ENCODE assay signal across 8 mouse cellular contexts in genomic region chr9:57561711-57562099, GRCm38 (mm10). TPM values are rescaled to one million over a fixed set of nuclear protein-coding genes. Genes with fewer than 3 reads are reported as not detected.
DNase-seq lines count a peak whose midpoint lies in the region; ATAC-seq lines count a peak whose summit lies in the region.

No protein-coding gene starts in this region.

- H3K4me3 ChIP-seq in heart, embryonic 11.5 days (ENCODE audit: low read depth, low read length), result peak overlapping the region; percentile 79
- H3K4me3 ChIP-seq in embryonic facial prominence, embryonic 10.5 days, result peak overlapping the region; percentile 69
- H3K4me3 ChIP-seq in intestine, embryonic 16.5 days (ENCODE audit: low read length), result peak overlapping the region; percentile 55

- H3K4me2 ChIP-seq in heart, embryonic 11.5 days, result peak overlapping the region; percentile 89
- peak overlapping the region; percentile 64 for H3K4me2 ChIP-seq in intestine, embryonic 16.5 days (ENCODE audit: low read depth, low read length)

- peaks cover 25% of the 10 kb centered on the region for H3K4me1 ChIP-seq in heart, embryonic 11.5 days (ENCODE audit: control insufficient read depth, insufficient read depth, low read length)
- H3K4me1 ChIP-seq in embryonic facial prominence, embryonic 10.5 days, result peaks cover 37% of the 10 kb centered on the region
- H3K4me1 ChIP-seq in intestine, embryonic 16.5 days (ENCODE audit: control insufficient read depth, insufficient read depth, low read length), result peaks cover 44% of the 10 kb centered on the region

- WGBS in heart, embryonic 11.5 days (ENCODE audit: insufficient replicate concordance), result 78% methylated on average over 13 of the region's 13 CpGs
- 78% methylated on average over 13 of the region's 13 CpGs for WGBS in embryonic facial prominence, embryonic 10.5 days
- 68% methylated on average over 13 of the region's 13 CpGs for WGBS in intestine, embryonic 16.5 days

- no peaks in the 10 kb centered on the region for H3K9me3 ChIP-seq in heart, embryonic 11.5 days (replicated peaks; ENCODE audit: control insufficient read depth, low read length)
- no peaks in the 10 kb centered on the region for H3K9me3 ChIP-seq in embryonic facial prominence, embryonic 10.5 days
- H3K9me3 ChIP-seq in intestine, embryonic 16.5 days (ENCODE audit: control insufficient read depth, low read length), result no peaks in the 10 kb centered on the region

- no peaks in the 10 kb centered on the region for H3K27me3 ChIP-seq in heart, embryonic 11.5 days (ENCODE audit: control insufficient read depth, insufficient read depth, low read length)
- H3K27me3 ChIP-seq in embryonic facial prominence, embryonic 10.5 days (replicated peaks; ENCODE audit: low read depth, poor library complexity, severe bottlenecking), result no peaks in the 10 kb centered on the region
- H3K27me3 ChIP-seq in intestine, embryonic 16.5 days (replicated peaks; ENCODE audit: control insufficient read depth, insufficient read depth, low read length), result no peaks in the 10 kb centered on the region

- DNase-seq in heart, adult 8-10 months (ENCODE audit: low spot score), result no peak
- DNase-seq in embryonic facial prominence, embryonic 10.5 days (ENCODE audit: low spot score), result no peak
- DNase-seq in urinary bladder, postnatal 25 days (ENCODE audit: low spot score), result no peak
- no peak for DNase-seq in ovary, postnatal 36 days (ENCODE audit: low spot score)
- DNase-seq in testis, postnatal 14 days (ENCODE audit: low spot score), result no peak

- no peaks in the 10 kb centered on the region for H3K36me3 ChIP-seq in heart, embryonic 11.5 days (ENCODE audit: control insufficient read depth, insufficient read depth, low read length)
- H3K36me3 ChIP-seq in embryonic facial prominence, embryonic 10.5 days (replicated peaks), result 0 out of 2 replicates have a peak, but pooled peaks cover 3% of the 10 kb centered on the region
- H3K36me3 ChIP-seq in intestine, embryonic 16.5 days (ENCODE audit: control insufficient read depth, insufficient read depth, low read length), result no peaks in the 10 kb centered on the region

- H3K9ac ChIP-seq in heart, embryonic 11.5 days (ENCODE audit: low read depth, low read length), result no peak overlapping the region
- peak overlapping the region; percentile 21 for H3K9ac ChIP-seq in intestine, embryonic 16.5 days (ENCODE audit: low read depth, low read length)

- no peak for ATAC-seq in heart, embryonic 11.5 days (replicated peaks; ENCODE audit: insufficient number of reproducible peaks, low FRiP score, low TSS enrichment)
- ATAC-seq in intestine, embryonic 16.5 days, result no peak
- peak; percentile 30 for ATAC-seq in megakaryocyte, adult 5-6 weeks (ENCODE audit: poor library complexity, severe bottlenecking)

- no peak overlapping the region for H3K27ac ChIP-seq in heart, embryonic 11.5 days (ENCODE audit: low read depth, low read length)
- H3K27ac ChIP-seq in embryonic facial prominence, embryonic 10.5 days (replicated peaks), result no peak overlapping the region
- H3K27ac ChIP-seq in intestine, embryonic 16.5 days (ENCODE audit: low read length), result peak overlapping the region; percentile 40

RNA-seq across cellular contexts. Expression of gene Scamp2, which starts 1.0 kb away (rescaled TPM):
- polyA plus RNA-seq in heart, embryonic 11.5 days (2014; fragmentation: Nextera tagmentation; extraction: Ambion mirVana), result 53.3 and 54.9 TPM in 2 replicates
- total RNA-seq in heart, adult 8-10 months (2022), result 10 to 100 TPM; 25.0 to 31.1 (median 25.3) TPM
- 44.1 and 45.3 TPM in 2 replicates for polyA plus RNA-seq in embryonic facial prominence, embryonic 10.5 days (2016; fragmentation: Nextera tagmentation; extraction: Ambion mirVana)
- polyA plus RNA-seq in intestine, embryonic 16.5 days (2015; fragmentation: Nextera tagmentation; extraction: Ambion mirVana), result 95.7 and 97.2 TPM in 2 replicates
- total RNA-seq in megakaryocyte, adult 5-6 weeks (2015), result 89.5 and 90.0 TPM in 2 replicates
- 36.3 and 40.0 TPM in 2 replicates for total RNA-seq in megakaryocyte, adult 5-6 weeks (2017)

RNA-seq across cellular contexts. Expression of gene Mpi, which starts 9.1 kb away (rescaled TPM):
- polyA plus RNA-seq in heart, embryonic 11.5 days (2014; fragmentation: Nextera tagmentation; extraction: Ambion mirVana), result 67.5 and 76.1 TPM in 2 replicates
- total RNA-seq in heart, adult 8-10 months (2022), result 100 to 1,000 TPM; 127 to 162 (median 147) TPM
- 58.7 and 61.7 TPM in 2 replicates for polyA plus RNA-seq in embryonic facial prominence, embryonic 10.5 days (2016; fragmentation: Nextera tagmentation; extraction: Ambion mirVana)
- 58.4 and 59.4 TPM in 2 replicates for polyA plus RNA-seq in intestine, embryonic 16.5 days (2015; fragmentation: Nextera tagmentation; extraction: Ambion mirVana)
- 10.7 and 12.7 TPM in 2 replicates for total RNA-seq in megakaryocyte, adult 5-6 weeks (2015)
- total RNA-seq in megakaryocyte, adult 5-6 weeks (2017), result 6.9 and 11.5 TPM in 2 replicates

RNA-seq across cellular contexts. Expression of gene Fam219b, which starts 24.4 kb away (rescaled TPM):
- polyA plus RNA-seq in heart, embryonic 11.5 days (2014; fragmentation: Nextera tagmentation; extraction: Ambion mirVana), result 12.1 and 12.6 TPM in 2 replicates
- 10 to 100 TPM in 3 of 4 experiments, 1 to 10 TPM in 1; 9.5 to 11.6 (median 10.8) TPM for total RNA-seq in heart, adult 8-10 months (2022)
- polyA plus RNA-seq in embryonic facial prominence, embryonic 10.5 days (2016; fragmentation: Nextera tagmentation; extraction: Ambion mirVana), result 17.1 and 17.7 TPM in 2 replicates
- polyA plus RNA-seq in intestine, embryonic 16.5 days (2015; fragmentation: Nextera tagmentation; extraction: Ambion mirVana), result 13.6 and 13.7 TPM in 2 replicates
- total RNA-seq in megakaryocyte, adult 5-6 weeks (2015), result 5.1 and 5.4 TPM in 2 replicates
- 8.7 and 10.5 TPM in 2 replicates for total RNA-seq in megakaryocyte, adult 5-6 weeks (2017)

RNA-seq across cellular contexts. Expression of gene Ulk3, which starts 27.5 kb away (rescaled TPM):
- polyA plus RNA-seq in heart, embryonic 11.5 days (2014; fragmentation: Nextera tagmentation; extraction: Ambion mirVana), result 10.0 and 12.4 TPM in 2 replicates
- total RNA-seq in heart, adult 8-10 months (2022), result 10 to 100 TPM in 2 of 4 experiments, 1 to 10 TPM in 2; 6.9 to 11.9 (median 10.0) TPM
- 13.3 and 16.4 TPM in 2 replicates for polyA plus RNA-seq in embryonic facial prominence, embryonic 10.5 days (2016; fragmentation: Nextera tagmentation; extraction: Ambion mirVana)
- 18.0 and 19.0 TPM in 2 replicates for polyA plus RNA-seq in intestine, embryonic 16.5 days (2015; fragmentation: Nextera tagmentation; extraction: Ambion mirVana)
- total RNA-seq in megakaryocyte, adult 5-6 weeks (2015), result 8.8 and 10.0 TPM in 2 replicates
- total RNA-seq in megakaryocyte, adult 5-6 weeks (2017), result 4.7 and 9.4 TPM in 2 replicates

RNA-seq across cellular contexts. Expression of gene Cox5a, which starts 40.6 kb away (rescaled TPM):
- polyA plus RNA-seq in heart, embryonic 11.5 days (2014; fragmentation: Nextera tagmentation; extraction: Ambion mirVana), result 1,178 and 1,213 TPM in 2 replicates
- total RNA-seq in heart, adult 8-10 months (2022), result 1,000 to 10,000 TPM; 2,249 to 2,640 (median 2,421) TPM
- polyA plus RNA-seq in embryonic facial prominence, embryonic 10.5 days (2016; fragmentation: Nextera tagmentation; extraction: Ambion mirVana), result 664 and 702 TPM in 2 replicates
- 980 and 987 TPM in 2 replicates for polyA plus RNA-seq in intestine, embryonic 16.5 days (2015; fragmentation: Nextera tagmentation; extraction: Ambion mirVana)
- 374 and 399 TPM in 2 replicates for total RNA-seq in megakaryocyte, adult 5-6 weeks (2015)
- total RNA-seq in megakaryocyte, adult 5-6 weeks (2017), result 54.0 and 61.6 TPM in 2 replicates
